Mouse (Mus musculus) neural tube, embryonic 15.5 days (tissue): Measurements from ENCODE around the gene Msx1. TPM values are rescaled to one million over a fixed set of nuclear protein-coding genes. Genes with fewer than 3 reads are reported as not detected.

ENCODE experiments used
- ATAC-seq: fragments of 200-750 bp; cut with Nextera tagmentation; 2 replicates; pipeline ENCODE4 v1.8.0; 2017; ENCODE audit warnings: mild to moderate bottlenecking, moderate TSS enrichment, moderate library complexity; ENCODE audit not compliant: low FRiP score
- H3K27ac ChIP-seq: fragments of 300-500 bp; sonication (generic); replicated peaks from 2 replicates; pipeline ENCODE4 v1.5.1; 2015; ENCODE audit warnings: mild to moderate bottlenecking, inconsistent platforms
- H3K27me3 ChIP-seq: fragments of 300-500 bp; sonication (generic); replicated peaks from 2 replicates; pipeline ENCODE4 v1.6.1; 2015; ENCODE audit warnings: inconsistent platforms
- H3K36me3 ChIP-seq: fragments of 300-500 bp; sonication (generic); 2 replicates; pipeline ENCODE4 v1.6.1; 2015; ENCODE audit warnings: inconsistent platforms
- H3K4me1 ChIP-seq: fragments of 300-500 bp; sonication (generic); 2 replicates; pipeline ENCODE4 v1.6.1; 2015; ENCODE audit warnings: inconsistent platforms
- H3K4me2 ChIP-seq: fragments of 300-500 bp; sonication (generic); 2 replicates; pipeline ENCODE4 v1.6.1; 2015; ENCODE audit warnings: inconsistent platforms, mild to moderate bottlenecking, moderate library complexity
- H3K4me3 ChIP-seq: fragments of 300-500 bp; sonication (generic); replicated peaks from 2 replicates; pipeline ENCODE4 v1.5.1; 2015; ENCODE audit warnings: mild to moderate bottlenecking, inconsistent platforms
- H3K9ac ChIP-seq: fragments of 300-500 bp; sonication (generic); replicated peaks from 2 replicates; pipeline ENCODE4 v1.6.1; 2015; ENCODE audit warnings: mild to moderate bottlenecking, inconsistent platforms
- H3K9me3 ChIP-seq: fragments of 300-500 bp; sonication (generic); replicated peaks from 2 replicates; pipeline ENCODE4 v1.6.1; 2016; ENCODE audit warnings: inconsistent platforms
- WGBS: fragments of 180-500 bp; shearing (Covaris S2); methylation state at CpG from one replicate; pipeline ENCODE4 v1.1.7; 2015; ENCODE audit warnings: mixed read lengths; 5-methylcytosine and 5-hydroxymethylcytosine counted together
- polyA plus RNA-seq: library from polyadenylated mRNA; unstranded; fragments of >200 nt; fragmentation: Nextera tagmentation; extraction: Ambion mirVana; gene quantifications from 2 replicates; pipeline ENCODE4 v1.2.1, GENCODE M21; 2015

The Msx1 gene
- polyA plus RNA-seq, 1 experiment from 2014 or later = 15.4 TPM

- H3K9me3 ChIP-seq = no peaks in the 10 kb centered on the region
- H3K36me3 ChIP-seq = no peaks in the 10 kb centered on the region
- no peak for ATAC-seq
- 4% methylated on average over 34 of the region's 34 CpGs for WGBS
- H3K27ac ChIP-seq = no peak overlapping the region
- H3K4me1 ChIP-seq = peaks cover 17% of the 10 kb centered on the region
- H3K4me3 ChIP-seq = no peak overlapping the region
- 0 out of 2 replicates have a peak overlapping the region, but pooled peaks have one; percentile 35 for H3K4me2 ChIP-seq
- peaks cover 87% of the 10 kb centered on the region for H3K27me3 ChIP-seq
- H3K9ac ChIP-seq = no peak overlapping the region
These were observed 6.5 kb downstream of the Msx1 start for GRCm38 (mm10) chr5:37817658-37818532.

GRCm38 (mm10) chr5:37816907-37817657 is 7.3 kb downstream of the Msx1 start:
- Histone ChIP-seq H3K9ac (no peak overlapping the region), H3K27me3 (peaks cover 86% of the 10 kb centered on the region), H3K4me1 (peaks cover 15% of the 10 kb centered on the region), H3K4me3 (0 out of 2 replicates have a peak overlapping the region, but pooled peaks have one; percentile 4), H3K9me3 (no peaks in the 10 kb centered on the region), H3K27ac (no peak overlapping the region), H3K4me2 (peak overlapping the region; percentile 35), H3K36me3 (no peaks in the 10 kb centered on the region)
- WGBS = under 1% methylated on average over 46 of the region's 46 CpGs
- peak; percentile 33; the same call in 1 of the 2 replicates for ATAC-seq

GRCm38 (mm10) chr5:37815909-37816308 is 8.5 kb downstream of the Msx1 start:
- ATAC-seq = no peak
- H3K36me3 ChIP-seq = no peaks in the 10 kb centered on the region
- no peak overlapping the region for H3K9ac ChIP-seq
- H3K27ac ChIP-seq = no peak overlapping the region
- WGBS = 92% methylated on average over 4 of the region's 4 CpGs
- H3K4me1 ChIP-seq = peaks cover 11% of the 10 kb centered on the region
- no peak overlapping the region for H3K4me2 ChIP-seq
- peaks cover 76% of the 10 kb centered on the region for H3K27me3 ChIP-seq
- H3K9me3 ChIP-seq = no peaks in the 10 kb centered on the region
- no peak overlapping the region for H3K4me3 ChIP-seq

GRCm38 (mm10) chr5:37814169-37814568 is 10.2 kb downstream of the Msx1 start:
- H3K27ac ChIP-seq = no peak overlapping the region
- ATAC-seq = no peak
- H3K27me3 ChIP-seq = peaks cover 62% of the 10 kb centered on the region
- peaks cover 11% of the 10 kb centered on the region for H3K4me1 ChIP-seq
- no peak overlapping the region for H3K4me3 ChIP-seq
- no peak overlapping the region for H3K4me2 ChIP-seq
- H3K36me3 ChIP-seq = no peaks in the 10 kb centered on the region
- no peak overlapping the region for H3K9ac ChIP-seq
- no peaks in the 10 kb centered on the region for H3K9me3 ChIP-seq

GRCm38 (mm10) chr5:37805291-37805690 is 19.1 kb downstream of the Msx1 start:
- Histone ChIP-seq H3K4me3 (no peak overlapping the region), H3K4me2 (no peak overlapping the region), H3K4me1 (no peaks in the 10 kb centered on the region), H3K9ac (no peak overlapping the region), H3K27me3 (no peaks in the 10 kb centered on the region; the same call in 1 of the 2 replicates), H3K36me3 (no peaks in the 10 kb centered on the region), H3K9me3 (no peaks in the 10 kb centered on the region), H3K27ac (no peak overlapping the region)
- WGBS = 93% methylated on average over 6 of the region's 6 CpGs
- no peak for ATAC-seq

- no peak overlapping the region for H3K9ac ChIP-seq
- no peaks in the 10 kb centered on the region for H3K9me3 ChIP-seq
- no peaks in the 10 kb centered on the region for H3K36me3 ChIP-seq
- no peaks in the 10 kb centered on the region for H3K4me1 ChIP-seq
- no peak for ATAC-seq
- WGBS = 77% methylated on average over 8 of the region's 8 CpGs
- H3K27me3 ChIP-seq = no peaks in the 10 kb centered on the region; the same call in 1 of the 2 replicates
- H3K4me2 ChIP-seq = no peak overlapping the region
- no peak overlapping the region for H3K27ac ChIP-seq
- no peak overlapping the region for H3K4me3 ChIP-seq
These were observed 19.8 kb downstream of the Msx1 start for GRCm38 (mm10) chr5:37804512-37805118.

- Histone ChIP-seq H3K36me3 (no peaks in the 10 kb centered on the region), H3K27me3 (peaks cover 4% of the 10 kb centered on the region; the same call in 1 of the 2 replicates)
- WGBS = 87% methylated on average over 6 of the region's 6 CpGs
These were observed 27.1 kb downstream of the Msx1 start for GRCm38 (mm10) chr5:37797251-37797650.

GRCm38 (mm10) chr5:37796751-37797150 is 27.6 kb downstream of the Msx1 start:
- WGBS = 81% methylated on average over 5 of the region's 5 CpGs
- Histone ChIP-seq H3K36me3 (no peaks in the 10 kb centered on the region), H3K27me3 (peaks cover 4% of the 10 kb centered on the region; the same call in 1 of the 2 replicates), H3K9ac (no peak overlapping the region), H3K27ac (no peak overlapping the region), H3K4me1 (no peaks in the 10 kb centered on the region), H3K4me3 (no peak overlapping the region), H3K4me2 (no peak overlapping the region), H3K9me3 (no peaks in the 10 kb centered on the region)
- ATAC-seq = no peak

More at GRCm38 (mm10) chr5:37797251-37797650, 27.1 kb downstream of the Msx1 start:
- Histone ChIP-seq H3K4me2 (no peak overlapping the region), H3K4me1 (no peaks in the 10 kb centered on the region), H3K4me3 (no peak overlapping the region), H3K27ac (no peak overlapping the region), H3K9me3 (no peaks in the 10 kb centered on the region), H3K9ac (no peak overlapping the region)
- no peak for ATAC-seq

- Histone ChIP-seq H3K4me2 (no peak overlapping the region), H3K4me1 (no peaks in the 10 kb centered on the region), H3K27ac (no peak overlapping the region), H3K36me3 (no peaks in the 10 kb centered on the region), H3K9me3 (no peaks in the 10 kb centered on the region), H3K4me3 (no peak overlapping the region), H3K27me3 (0 out of 2 replicates have a peak, but pooled peaks cover 4% of the 10 kb centered on the region), H3K9ac (no peak overlapping the region)
- 92% methylated on average over 6 of the region's 6 CpGs for WGBS
- no peak for ATAC-seq
These were observed 28.7 kb downstream of the Msx1 start for GRCm38 (mm10) chr5:37795691-37796090.

- ATAC-seq = no peak
- 52% methylated on average over 5 of the region's 5 CpGs for WGBS
- H3K36me3 ChIP-seq = no peaks in the 10 kb centered on the region
- H3K27me3 ChIP-seq = no peaks in the 10 kb centered on the region
- no peak overlapping the region for H3K9ac ChIP-seq
- no peaks in the 10 kb centered on the region for H3K4me1 ChIP-seq
- H3K4me3 ChIP-seq = no peak overlapping the region
- H3K4me2 ChIP-seq = no peak overlapping the region
- no peaks in the 10 kb centered on the region for H3K9me3 ChIP-seq
- H3K27ac ChIP-seq = no peak overlapping the region
These were observed 32.2 kb downstream of the Msx1 start for GRCm38 (mm10) chr5:37792154-37792553.

- H3K36me3 ChIP-seq = no peaks in the 10 kb centered on the region
- peaks cover 3% of the 10 kb centered on the region; the same call in 1 of the 2 replicates for H3K27me3 ChIP-seq
- no peaks in the 10 kb centered on the region for H3K9me3 ChIP-seq
- WGBS = 85% methylated on average over 9 of the region's 9 CpGs
- no peaks in the 10 kb centered on the region for H3K4me1 ChIP-seq
- no peak overlapping the region for H3K27ac ChIP-seq
- no peak overlapping the region for H3K4me3 ChIP-seq
- no peak overlapping the region for H3K4me2 ChIP-seq
- no peak for ATAC-seq
- no peak overlapping the region for H3K9ac ChIP-seq
These were observed 39.5 kb downstream of the Msx1 start for GRCm38 (mm10) chr5:37784847-37785391.
